Mouse (Mus musculus): ENCODE data around the gene N4bp2l1. TPM values are rescaled to one million over a fixed set of nuclear protein-coding genes. Genes with fewer than 3 reads are reported as not detected.

N4bp2l1 gene
- polyA plus RNA-seq, 1 experiment: 5.9 TPM

- H3K4me3 ChIP-seq (replicated peaks): peak overlapping the region; percentile 91
- H3K27me3 ChIP-seq (replicated peaks): peaks cover 28% of the 10 kb centered on the region
- peaks cover 40% of the 10 kb centered on the region for H3K4me1 ChIP-seq
- H3K9me3 ChIP-seq: peaks cover 3% of the 10 kb centered on the region; the same call in 1 of the 2 replicates
- H3K36me3 ChIP-seq (replicated peaks; ENCODE audit: low read length): peaks cover 2% of the 10 kb centered on the region
- TF ChIP-seq FLI1 (IDR thresholded peaks at IDR 0.05; ENCODE audit: low read length): no peak
- TF ChIP-seq GATA1 (IDR thresholded peaks at IDR 0.05; ENCODE audit: borderline replicate concordance, low read length): no peak
Measured at GRCm38 (mm10) chr5:150592186-150592903, 4.6 kb downstream of the N4bp2l1 start.

DNA sequence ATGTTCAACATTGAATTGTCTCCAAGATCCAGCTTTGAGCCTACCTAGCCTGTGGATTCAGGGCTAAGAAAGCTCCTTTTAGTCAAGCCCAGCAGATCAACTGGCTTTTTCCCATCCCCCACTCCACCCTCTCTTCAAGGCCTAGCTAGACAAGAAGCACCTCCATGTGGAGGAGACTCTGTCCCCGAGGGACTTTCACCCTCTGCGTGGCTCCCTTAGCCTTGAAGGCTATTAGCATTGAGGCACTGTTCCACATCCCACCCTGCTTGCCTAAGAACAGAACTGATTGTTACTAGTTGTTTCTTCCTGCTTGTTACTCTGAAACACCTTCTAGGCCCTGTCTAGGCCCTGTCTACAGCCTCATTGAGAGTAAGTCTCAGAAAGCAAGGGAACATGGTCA, 7.0 kb downstream of the N4bp2l1 start:
- TF ChIP-seq FLI1 (IDR thresholded peaks at IDR 0.05; ENCODE audit: low read length) (no peak), GATA1 (IDR thresholded peaks at IDR 0.05; ENCODE audit: borderline replicate concordance, low read length) (no peak)
- Histone ChIP-seq H3K4me1 (peaks cover 36% of the 10 kb centered on the region), H3K36me3 (replicated peaks; ENCODE audit: low read length) (peaks cover 2% of the 10 kb centered on the region), H3K27me3 (replicated peaks) (peaks cover 17% of the 10 kb centered on the region), H3K4me3 (replicated peaks) (no peak overlapping the region), H3K9me3 (peaks cover 3% of the 10 kb centered on the region; the same call in 1 of the 2 replicates)

DNA sequence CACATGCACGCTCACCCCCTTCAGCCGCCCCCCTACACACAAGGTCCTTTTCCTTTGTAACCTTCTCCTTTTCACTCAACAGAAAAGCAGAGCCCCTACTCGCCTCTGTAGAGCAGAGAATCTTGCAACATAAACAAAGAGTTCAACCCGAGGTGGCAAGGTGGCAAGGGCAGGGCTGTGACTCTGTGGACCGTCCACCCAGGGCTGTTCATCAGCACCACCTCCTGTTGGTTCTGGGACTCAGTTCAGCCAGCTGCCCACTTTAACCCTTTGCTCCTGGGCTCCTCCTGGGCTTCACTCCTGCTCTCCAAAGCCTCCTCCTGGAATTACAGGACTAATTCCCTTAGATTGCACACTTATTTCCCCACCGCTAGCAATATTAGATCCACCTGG, 12.7 kb downstream of the N4bp2l1 start:
- peaks cover 30% of the 10 kb centered on the region for H3K4me1 ChIP-seq
- H3K27me3 ChIP-seq (replicated peaks): peaks cover 7% of the 10 kb centered on the region
- H3K4me3 ChIP-seq (replicated peaks): no peak overlapping the region
- TF ChIP-seq FLI1 (IDR thresholded peaks at IDR 0.05; ENCODE audit: low read length) (no peak), GATA1 (IDR thresholded peaks at IDR 0.05; ENCODE audit: borderline replicate concordance, low read length) (no peak)
- no peaks in the 10 kb centered on the region for H3K36me3 ChIP-seq (replicated peaks; ENCODE audit: low read length)
- peaks cover 3% of the 10 kb centered on the region; the same call in 1 of the 2 replicates for H3K9me3 ChIP-seq

GRCm38 (mm10) chr5:150583622-150584336, 13.2 kb downstream of the N4bp2l1 start:
- Histone ChIP-seq H3K9me3 (peaks cover 1% of the 10 kb centered on the region; the same call in 1 of the 2 replicates), H3K36me3 (replicated peaks; ENCODE audit: low read length) (no peaks in the 10 kb centered on the region), H3K27me3 (replicated peaks) (peaks cover 7% of the 10 kb centered on the region), H3K4me3 (replicated peaks) (peak overlapping the region; percentile 71), H3K4me1 (peaks cover 36% of the 10 kb centered on the region)
- TF ChIP-seq GATA1 (IDR thresholded peaks at IDR 0.05; ENCODE audit: borderline replicate concordance, low read length) (no peak), FLI1 (IDR thresholded peaks at IDR 0.05; ENCODE audit: low read length) (no peak)

DNA sequence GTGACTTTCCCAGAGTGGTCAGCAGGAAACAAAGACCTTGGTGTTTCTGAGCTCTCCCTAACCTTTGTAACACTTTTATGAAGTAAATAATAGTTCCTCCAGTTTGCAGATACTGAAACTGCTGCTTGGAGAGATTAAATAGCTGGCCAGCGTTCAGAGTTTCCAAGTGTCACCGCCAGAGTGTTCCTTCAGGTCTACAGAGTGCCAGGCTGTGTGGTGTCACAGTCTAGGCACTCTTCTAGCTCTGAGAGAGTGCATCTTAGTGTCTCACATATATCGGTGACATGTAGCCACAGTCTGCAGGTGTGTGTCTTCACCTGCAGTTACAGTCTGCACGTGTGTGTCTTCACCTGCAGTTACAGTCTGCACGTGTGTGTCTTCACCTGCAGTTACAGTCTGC, 13.8 kb downstream of the N4bp2l1 start:
- H3K36me3 ChIP-seq (replicated peaks; ENCODE audit: low read length): no peaks in the 10 kb centered on the region
- peaks cover 42% of the 10 kb centered on the region for H3K4me1 ChIP-seq
- peaks cover 7% of the 10 kb centered on the region for H3K27me3 ChIP-seq (replicated peaks)

GRCm38 (mm10) chr5:150581180-150581579, 15.8 kb downstream of the N4bp2l1 start:
- Histone ChIP-seq H3K36me3 (replicated peaks; ENCODE audit: low read length) (no peaks in the 10 kb centered on the region), H3K27me3 (replicated peaks) (peaks cover 8% of the 10 kb centered on the region), H3K4me3 (replicated peaks) (no peak overlapping the region), H3K4me1 (peaks cover 38% of the 10 kb centered on the region), H3K9me3 (no peaks in the 10 kb centered on the region)
- TF ChIP-seq FLI1 (IDR thresholded peaks at IDR 0.05; ENCODE audit: low read length) (no peak), GATA1 (IDR thresholded peaks at IDR 0.05; ENCODE audit: borderline replicate concordance, low read length) (no peak)

More for the DNA sequence above, 13.8 kb downstream of the N4bp2l1 start:
- Histone ChIP-seq H3K4me3 (replicated peaks) (no peak overlapping the region), H3K9me3 (no peaks in the 10 kb centered on the region)
- TF ChIP-seq GATA1 (IDR thresholded peaks at IDR 0.05; ENCODE audit: borderline replicate concordance, low read length) (no peak), FLI1 (IDR thresholded peaks at IDR 0.05; ENCODE audit: low read length) (no peak)

DNA sequence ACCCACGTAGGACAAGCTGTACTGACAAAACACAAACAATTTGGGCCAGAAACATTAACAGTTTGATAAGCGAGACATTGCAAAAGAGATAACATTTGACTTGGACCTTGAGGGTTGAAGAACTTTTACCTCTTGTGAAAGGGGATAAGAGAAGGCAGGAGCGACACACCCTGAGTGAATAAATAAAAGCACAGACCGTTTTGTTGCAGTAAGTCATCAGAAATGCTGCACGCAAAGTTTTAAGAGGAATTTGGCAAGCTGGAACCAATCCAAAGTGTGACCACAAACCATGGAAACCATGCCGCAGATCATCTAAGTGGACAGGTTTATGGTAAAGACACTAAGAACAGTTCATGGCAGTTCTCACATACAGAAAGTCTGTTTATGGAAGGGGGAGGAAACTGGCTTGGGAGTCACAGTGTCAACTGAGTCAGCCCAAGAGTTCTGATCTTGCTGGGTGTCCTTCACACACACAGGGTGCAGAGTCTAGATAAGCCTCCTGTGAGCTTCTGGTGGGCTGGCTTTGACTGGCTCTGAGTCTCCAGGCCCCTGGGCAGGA, 18.3 kb downstream of the N4bp2l1 start:
- no peak for TF ChIP-seq FLI1 (IDR thresholded peaks at IDR 0.05; ENCODE audit: low read length)
- no peak for TF ChIP-seq GATA1 (IDR thresholded peaks at IDR 0.05; ENCODE audit: borderline replicate concordance, low read length)
- Histone ChIP-seq H3K4me1 (peaks cover 23% of the 10 kb centered on the region), H3K36me3 (replicated peaks; ENCODE audit: low read length) (peaks cover 5% of the 10 kb centered on the region), H3K4me3 (replicated peaks) (peak overlapping the region; percentile 31), H3K27me3 (replicated peaks) (peaks cover 5% of the 10 kb centered on the region), H3K9me3 (no peaks in the 10 kb centered on the region)

DNA sequence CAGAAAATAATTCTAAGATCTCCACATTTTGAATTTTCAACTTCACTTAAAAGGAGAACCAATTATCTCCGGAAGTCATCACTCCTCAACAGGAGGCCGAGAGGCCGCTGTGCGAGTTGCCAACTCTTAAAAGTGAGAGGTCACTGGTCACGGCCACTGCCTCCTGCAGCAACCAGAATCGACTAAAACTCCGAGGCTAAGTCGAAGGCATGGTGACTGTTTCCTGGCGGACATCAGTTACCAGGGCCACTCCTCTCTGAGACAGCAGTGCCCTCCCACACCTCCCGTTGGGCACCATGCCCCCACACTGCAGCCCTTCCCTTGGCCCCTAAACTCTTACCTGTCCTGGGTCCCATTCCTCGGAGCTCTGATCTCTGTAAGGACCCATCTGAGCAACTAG, 20.2 kb downstream of the N4bp2l1 start:
- no peaks in the 10 kb centered on the region for H3K9me3 ChIP-seq
- H3K4me3 ChIP-seq (replicated peaks): no peak overlapping the region
- H3K36me3 ChIP-seq (replicated peaks; ENCODE audit: low read length): peaks cover 20% of the 10 kb centered on the region
- H3K27me3 ChIP-seq (replicated peaks): peaks cover 4% of the 10 kb centered on the region
- peaks cover 16% of the 10 kb centered on the region for H3K4me1 ChIP-seq
- TF ChIP-seq GATA1 (IDR thresholded peaks at IDR 0.05; ENCODE audit: borderline replicate concordance, low read length) (no peak), FLI1 (IDR thresholded peaks at IDR 0.05; ENCODE audit: low read length) (no peak)

GRCm38 (mm10) chr5:150574885-150575284, 22.1 kb downstream of the N4bp2l1 start:
- no peaks in the 10 kb centered on the region for H3K9me3 ChIP-seq
- TF ChIP-seq FLI1 (IDR thresholded peaks at IDR 0.05; ENCODE audit: low read length): no peak
- TF ChIP-seq GATA1 (IDR thresholded peaks at IDR 0.05; ENCODE audit: borderline replicate concordance, low read length): no peak
- H3K4me1 ChIP-seq: peaks cover 13% of the 10 kb centered on the region
- peaks cover 34% of the 10 kb centered on the region for H3K36me3 ChIP-seq (replicated peaks; ENCODE audit: low read length)
- peaks cover 2% of the 10 kb centered on the region for H3K27me3 ChIP-seq (replicated peaks)
- H3K4me3 ChIP-seq (replicated peaks): no peak overlapping the region

DNA sequence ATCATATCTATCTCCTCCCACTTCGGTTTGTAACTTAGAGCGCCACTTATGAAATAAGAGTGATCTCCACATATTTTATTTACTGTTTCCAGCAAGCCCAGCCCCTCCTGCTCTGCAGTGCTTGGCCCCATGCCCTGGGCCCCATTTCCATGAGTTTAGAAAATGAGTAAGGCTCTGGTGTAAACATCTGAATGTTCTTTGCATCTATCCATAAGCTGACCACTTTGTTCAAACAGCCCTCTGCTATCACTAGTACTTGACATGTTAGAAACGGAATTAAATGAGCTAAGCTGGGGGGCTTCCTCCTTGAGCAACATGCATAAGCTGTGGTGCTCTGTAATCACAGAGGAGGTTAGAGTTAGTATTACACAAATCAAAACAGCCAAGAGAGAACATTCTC, 22.6 kb downstream of the N4bp2l1 start:
- Histone ChIP-seq H3K4me3 (replicated peaks) (no peak overlapping the region), H3K27me3 (replicated peaks) (peaks cover 2% of the 10 kb centered on the region), H3K4me1 (peaks cover 13% of the 10 kb centered on the region), H3K9me3 (no peaks in the 10 kb centered on the region), H3K36me3 (replicated peaks; ENCODE audit: low read length) (peaks cover 38% of the 10 kb centered on the region)
- TF ChIP-seq GATA1 (IDR thresholded peaks at IDR 0.05; ENCODE audit: borderline replicate concordance, low read length): no peak
- no peak for TF ChIP-seq FLI1 (IDR thresholded peaks at IDR 0.05; ENCODE audit: low read length)

Measured in megakaryocyte, embryonic 14.5 days (primary cell).